Mouse (Mus musculus) adrenal gland, postnatal 14 days (tissue): Measurements from ENCODE around the gene Sh2d4b. TPM values are rescaled to one million over a fixed set of nuclear protein-coding genes. Genes with fewer than 3 reads are reported as not detected.

Experiments used
- DNase-seq: peaks from one replicate; pipeline ENCODE4 v3.0.0; 2021; ENCODE audit warnings: mixed read lengths
- long read RNA-seq, 2 experiments: library from polyadenylated mRNA; stranded (forward); transcript quantifications; one replicate each; pipeline ENCODE4 v2.0.0; 2021
- total RNA-seq: library from RNA; stranded (reverse); gene quantifications from 2 replicates; pipeline ENCODE4 v1.2.3, GENCODE M21; 2021

The Sh2d4b gene
- 1.4 and 3.0 TPM in 2 replicates for total RNA-seq
- long read RNA-seq, experiment 1, partial matches to known transcripts: 0 of 2 reads
- long read RNA-seq, experiment 1, other reads (novel, unspliced or antisense): 2 of 2 reads
- long read RNA-seq, experiment 2: 0 reads

DNA sequence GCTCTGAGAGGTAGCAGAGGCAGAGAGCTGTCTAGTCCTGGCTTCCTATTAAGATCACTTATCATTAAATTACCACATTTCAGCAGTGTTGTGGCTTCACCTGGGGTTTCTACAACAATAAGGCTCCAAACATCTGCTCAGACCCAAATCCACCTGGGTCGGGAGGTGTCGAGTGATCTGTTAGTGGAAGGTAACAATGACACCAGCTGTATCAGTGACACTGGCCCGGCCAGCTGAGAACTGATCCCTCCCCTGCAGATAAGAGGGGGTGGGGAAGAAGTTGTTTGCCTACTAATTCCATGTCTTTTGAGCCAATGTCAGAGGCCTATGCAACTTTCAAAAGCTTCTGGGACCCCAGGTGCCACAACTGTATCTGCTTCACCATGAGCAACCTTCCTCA lies at the start of gene Sh2d4b:
TSS of gene Sh2d4b (minus strand) at position 71 of the 400 bp plus-strand sequence.
- DNase-seq: no peak

DNA sequence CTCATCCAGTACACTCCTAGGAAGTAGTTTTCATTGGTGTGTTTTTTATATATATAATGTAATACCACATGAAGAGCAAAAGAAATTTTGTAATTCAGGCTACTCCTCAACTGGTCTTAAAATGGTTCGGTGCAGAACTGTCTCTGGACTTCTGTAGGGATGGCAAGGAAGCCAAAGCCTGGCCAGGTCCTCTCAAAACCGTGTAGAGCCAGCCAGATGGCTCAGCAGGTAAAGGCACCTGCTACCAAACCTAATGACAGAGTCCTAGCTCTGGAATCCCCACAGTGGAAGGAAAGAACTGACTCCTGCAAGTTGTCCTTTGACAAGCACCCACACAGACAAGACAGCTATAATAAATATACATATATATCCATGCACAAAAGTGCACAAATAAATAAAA lies 49.4 kb upstream of the Sh2d4b start:
- no peak for DNase-seq

DNA sequence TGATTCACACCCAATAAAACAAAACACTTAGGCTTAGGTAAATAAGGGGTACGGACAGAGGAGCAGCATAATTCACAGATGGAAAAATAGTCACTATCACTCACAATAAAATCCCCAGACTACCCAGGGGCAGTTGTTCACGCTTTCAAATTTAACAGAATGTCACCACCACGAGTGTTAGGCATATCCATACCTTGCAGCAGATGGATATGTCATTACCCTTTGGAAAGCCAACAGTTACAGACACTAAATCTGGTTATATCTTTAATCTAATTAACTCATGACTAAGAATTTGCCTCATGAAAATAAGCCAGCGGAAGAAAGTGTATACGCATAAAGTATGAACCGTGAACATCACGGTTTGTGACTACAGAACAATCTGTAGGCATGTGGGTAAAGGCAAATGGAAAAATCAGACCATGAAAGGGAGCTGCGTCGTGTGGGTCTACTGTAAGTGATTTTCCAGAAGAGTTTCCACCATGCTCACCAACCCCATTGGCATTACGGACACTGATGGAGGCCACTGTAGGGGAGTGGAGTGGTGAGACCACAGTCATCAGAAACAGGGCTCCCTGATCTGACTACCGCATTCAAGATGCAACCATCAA lies 45.4 kb upstream of the Sh2d4b start:
- no peak for DNase-seq

DNA sequence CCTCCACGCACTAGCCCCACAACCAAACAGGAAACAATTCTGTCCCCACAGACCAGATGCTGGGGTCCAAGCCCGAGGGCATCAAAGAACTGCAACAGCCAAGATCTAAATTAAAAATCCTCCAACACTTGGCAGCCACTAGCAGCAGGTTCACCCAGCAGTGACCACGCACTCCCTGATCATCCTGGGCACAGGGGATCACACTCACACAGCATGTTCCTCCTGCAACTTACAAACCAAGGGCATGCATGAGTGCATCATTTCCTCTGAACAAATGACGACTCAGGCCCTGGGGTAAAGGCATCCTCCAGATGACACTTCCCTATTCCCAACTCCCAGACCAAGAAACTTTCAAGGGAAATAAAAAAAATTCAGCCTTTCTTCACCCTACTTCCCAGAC lies 44.0 kb upstream of the Sh2d4b start:
- DNase-seq: no peak

DNA sequence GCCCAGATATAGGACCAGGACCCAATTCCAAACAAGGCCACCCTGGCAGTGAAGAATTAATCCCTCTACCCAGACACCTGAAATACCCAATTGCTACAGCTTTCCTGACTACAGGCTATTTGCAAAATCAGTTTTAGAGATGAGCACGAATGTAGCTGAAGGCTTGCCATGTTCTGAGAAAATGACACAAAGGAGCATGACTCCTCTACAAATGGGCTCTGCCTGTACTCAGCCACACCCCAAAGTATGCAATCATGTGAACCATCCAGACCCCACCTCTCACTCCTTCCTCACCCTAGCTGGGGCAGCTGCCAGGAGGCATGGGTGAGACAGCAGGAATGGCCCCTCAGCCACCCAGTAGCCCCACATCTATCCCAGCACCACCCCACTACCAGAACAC lies 42.4 kb upstream of the Sh2d4b start:
- DNase-seq: no peak

DNA sequence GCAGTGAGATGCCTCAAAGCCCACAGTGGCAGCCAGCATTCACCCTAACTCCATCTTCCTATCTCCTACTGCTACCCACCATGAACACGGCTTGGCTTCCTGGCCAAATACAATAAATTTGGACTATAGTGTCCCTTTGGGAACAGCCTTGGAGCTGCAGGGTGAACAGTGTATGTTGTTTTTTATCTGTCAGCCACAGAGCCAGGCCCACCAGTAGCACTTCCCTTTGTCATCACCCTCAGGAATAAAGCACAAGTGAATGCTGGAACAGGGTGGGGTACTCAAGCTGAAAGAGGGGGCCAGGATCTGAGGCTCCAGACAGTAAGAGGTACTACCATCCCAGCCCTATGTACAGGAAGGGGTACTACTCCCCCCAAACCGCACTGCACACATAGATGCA lies 42.0 kb upstream of the Sh2d4b start:
- DNase-seq: no peak

DNA sequence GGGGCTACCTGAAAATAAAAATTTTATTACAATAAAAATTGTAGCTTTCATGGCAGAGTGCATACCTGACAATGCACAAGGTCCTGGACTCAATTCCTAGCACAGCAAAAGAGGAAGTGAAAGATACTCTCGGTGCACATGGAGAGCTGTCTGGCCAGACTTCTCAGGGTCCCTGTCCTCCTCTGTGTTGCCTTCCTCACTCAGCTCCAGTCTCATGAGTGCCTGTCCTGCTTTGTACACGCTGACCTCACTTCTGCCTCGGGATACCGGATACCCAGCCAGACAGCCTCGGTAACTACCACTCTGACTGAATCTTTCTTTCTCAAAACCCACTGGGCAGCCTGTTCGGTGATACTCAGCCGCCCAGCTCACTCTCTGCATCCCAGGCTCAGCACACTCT lies 40.3 kb upstream of the Sh2d4b start:
- DNase-seq: no peak

DNA sequence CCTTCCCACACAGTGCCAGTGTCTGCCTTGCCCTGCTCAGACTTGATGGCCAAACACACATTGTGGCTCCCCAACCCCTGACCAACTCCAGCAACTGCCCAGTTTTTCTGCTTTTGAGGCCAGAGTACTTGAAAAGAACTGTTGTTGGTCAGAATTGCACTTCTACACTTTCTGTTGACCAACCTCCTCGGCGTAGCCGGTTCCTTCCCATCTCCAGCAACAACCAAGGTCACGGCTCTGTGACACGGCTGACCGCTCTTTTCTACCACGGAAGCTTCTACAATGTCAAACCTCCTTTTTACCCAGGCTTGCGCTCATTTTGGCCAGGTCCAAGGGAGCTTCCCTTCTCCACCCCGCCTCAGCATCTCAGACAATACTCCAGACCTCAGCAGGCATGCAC lies 39.2 kb upstream of the Sh2d4b start:
- no peak for DNase-seq

DNA sequence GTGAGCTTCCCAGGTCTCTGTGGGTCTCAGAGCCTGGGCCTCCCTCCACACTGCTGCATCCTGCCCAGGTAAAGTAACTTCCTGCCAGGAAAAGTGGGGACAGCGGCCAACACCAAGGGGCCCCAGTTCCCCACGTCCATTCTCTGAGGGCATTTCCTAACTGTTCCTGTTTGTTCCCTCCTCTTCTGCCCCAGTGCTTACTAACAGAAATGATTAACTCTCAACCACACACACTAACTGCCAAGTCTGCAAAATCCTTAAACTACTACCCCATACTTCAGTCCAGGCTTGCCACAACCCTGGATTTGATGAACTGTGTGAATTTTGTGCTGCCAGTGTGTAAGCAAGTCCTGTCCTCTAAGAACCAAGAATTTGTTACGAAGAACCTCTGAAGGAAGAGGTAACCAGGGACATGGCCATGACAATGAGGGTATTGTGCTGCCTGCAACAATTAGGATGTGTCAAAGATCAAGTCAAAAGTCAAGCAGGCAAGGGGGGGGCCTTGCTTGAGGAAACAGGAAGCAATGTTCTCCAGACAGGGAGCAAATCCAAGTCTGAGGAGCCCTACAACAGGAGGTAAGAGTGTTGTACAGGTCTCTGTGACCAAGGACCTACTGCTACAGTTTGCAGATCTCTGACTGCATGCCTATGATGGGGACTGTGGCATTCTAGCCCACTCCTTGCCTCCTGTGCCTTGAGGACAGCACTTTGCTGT lies 38.2 kb upstream of the Sh2d4b start:
- DNase-seq: no peak

DNA sequence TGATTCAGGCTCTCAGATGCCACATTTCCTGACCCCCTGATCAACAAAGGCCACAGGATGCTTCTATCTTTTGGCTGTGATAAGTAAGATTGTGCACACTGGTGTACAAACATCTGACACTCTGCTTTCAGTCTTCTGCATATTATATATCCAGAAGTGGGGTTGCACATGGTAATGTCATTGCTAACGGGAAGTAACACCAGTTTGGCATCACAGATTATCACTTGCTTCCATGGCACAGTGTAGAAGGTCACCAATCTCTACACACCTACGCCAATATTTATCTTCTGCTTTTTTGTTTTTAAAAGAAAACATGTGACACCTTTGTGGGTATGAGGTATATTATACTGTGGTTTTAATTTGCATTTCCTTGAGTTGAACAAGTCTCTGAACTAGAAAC lies 36.9 kb upstream of the Sh2d4b start:
- no peak for DNase-seq

DNA sequence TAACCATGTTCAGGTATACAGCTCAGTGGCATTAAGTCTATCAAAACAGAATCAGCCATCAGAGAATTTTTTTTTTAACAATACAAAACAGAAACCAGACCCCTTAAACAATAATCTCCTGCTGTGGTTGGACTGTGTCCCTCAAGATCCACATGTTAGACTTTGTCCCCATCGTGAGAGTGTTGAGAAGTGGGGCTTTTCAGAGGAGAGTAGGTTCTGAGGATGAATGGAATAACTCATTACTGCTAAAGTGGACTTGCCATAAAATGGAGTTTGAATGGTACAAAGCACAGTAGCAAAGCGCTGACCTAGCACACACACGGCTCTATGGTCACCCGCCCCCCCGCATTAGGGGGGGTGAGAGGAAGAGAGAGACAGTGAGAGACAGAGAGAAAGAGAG lies 35.8 kb upstream of the Sh2d4b start:
- no peak for DNase-seq

DNA sequence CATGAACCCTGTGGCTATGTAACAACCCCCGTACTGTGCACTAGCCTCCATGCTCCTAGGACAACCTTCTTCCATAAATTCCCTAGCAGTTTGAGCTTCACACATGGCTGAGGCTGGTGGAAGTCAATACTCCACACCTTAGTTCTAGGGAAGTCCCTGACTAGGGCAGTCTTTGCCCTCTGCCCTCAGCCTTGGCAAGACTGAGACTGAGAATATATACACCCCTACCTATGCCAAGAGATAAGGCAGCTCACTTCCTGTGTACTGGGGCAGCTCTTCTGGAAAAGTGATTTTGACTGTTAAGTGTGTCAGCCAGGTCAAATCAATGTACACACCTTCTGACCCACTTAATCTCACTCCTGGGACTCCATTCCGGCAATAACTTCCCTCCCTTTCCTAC lies 34.0 kb upstream of the Sh2d4b start:
- no peak for DNase-seq

DNA sequence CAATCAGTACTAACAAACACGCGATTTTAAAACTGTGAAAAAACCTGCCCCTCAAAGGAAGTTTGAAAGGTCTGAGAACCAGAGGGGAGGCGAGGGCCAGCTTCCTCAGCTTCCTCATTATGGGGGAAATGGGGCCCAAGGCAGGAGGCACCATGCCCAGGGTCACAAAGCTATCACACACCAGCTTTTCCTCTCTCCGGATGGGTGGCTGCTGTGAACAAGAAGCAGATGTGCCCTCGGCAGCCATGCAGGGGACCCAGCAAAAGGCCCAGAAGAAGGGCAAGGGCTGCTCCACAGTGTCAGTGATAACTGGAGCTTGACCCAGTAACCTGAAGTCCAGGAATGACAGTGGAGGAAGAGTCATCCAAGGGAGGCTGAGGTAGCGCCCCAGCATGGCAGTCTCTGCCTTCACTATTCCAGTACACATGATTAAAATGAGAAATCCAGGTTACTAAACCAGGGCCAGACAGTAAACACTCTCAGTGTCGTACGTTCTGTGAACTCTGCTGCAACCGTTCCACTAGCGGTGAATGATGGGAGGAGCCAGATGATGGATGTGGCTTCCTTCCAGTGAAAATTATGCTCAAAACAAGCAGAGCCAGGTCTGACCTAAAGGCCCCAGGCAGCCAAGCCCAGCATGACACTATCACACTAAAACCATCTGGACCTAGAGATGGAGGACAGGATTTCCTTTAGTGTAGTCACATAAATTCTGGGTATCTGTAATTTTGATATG lies 31.5 kb upstream of the Sh2d4b start:
- peak; percentile 52 for DNase-seq

DNA sequence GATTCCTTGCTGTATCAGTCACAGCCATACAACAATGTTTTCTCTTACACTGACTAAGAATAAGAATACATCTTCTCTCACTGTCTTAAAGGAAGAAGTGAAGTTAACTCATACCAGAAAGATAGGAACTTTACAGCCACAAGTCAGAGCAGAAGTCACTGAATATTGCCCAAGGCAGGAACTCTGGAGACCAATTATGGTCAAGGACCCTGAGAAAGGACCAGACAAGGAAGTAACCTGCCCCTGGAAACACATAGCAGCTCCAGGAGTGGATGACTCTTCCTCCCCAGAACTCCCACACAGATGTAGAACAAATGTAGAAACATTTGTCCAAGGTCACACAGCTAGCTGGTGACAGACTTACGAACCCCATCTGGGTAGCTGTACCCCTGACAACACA lies 28.2 kb upstream of the Sh2d4b start:
- no peak for DNase-seq

DNA sequence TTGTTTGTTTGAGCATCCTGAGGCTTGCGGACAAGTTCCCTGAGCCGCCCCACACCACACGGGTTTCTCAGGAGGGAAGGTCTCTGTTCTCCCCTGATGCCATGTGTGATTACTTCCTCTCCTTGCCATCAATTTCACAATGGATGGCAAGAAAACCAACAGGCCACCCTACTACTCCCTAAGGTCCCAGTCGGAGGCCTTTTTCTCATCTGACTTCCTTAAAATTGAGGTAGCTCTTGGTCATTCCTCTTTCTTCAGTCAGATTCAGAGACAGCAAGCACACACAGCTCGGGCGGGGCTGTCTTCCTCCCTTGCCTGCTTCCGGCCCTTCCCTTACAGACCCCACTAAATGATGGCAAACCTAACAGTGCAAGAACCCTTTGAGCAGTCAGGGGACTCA lies 26.5 kb upstream of the Sh2d4b start:
- no peak for DNase-seq

DNA sequence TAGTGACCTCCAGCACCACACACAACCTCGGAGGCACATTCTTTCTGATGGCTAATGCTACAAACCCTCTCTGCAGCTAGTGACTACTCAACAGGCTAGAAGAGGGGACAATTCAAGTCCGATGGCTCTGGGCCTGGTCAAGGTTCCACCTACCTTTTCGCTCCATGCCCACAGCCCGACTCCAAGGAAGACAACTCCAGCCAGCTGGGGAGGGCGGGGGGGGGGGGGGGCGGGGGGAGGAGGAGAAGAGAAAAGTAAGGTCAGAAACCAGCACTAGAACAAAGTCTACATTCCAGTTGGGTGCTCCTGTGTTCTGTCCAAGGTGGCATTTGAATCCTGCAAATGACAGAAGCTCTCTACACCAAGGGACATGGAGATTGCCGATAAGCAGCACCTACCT lies 25.4 kb upstream of the Sh2d4b start:
- no peak for DNase-seq

DNA sequence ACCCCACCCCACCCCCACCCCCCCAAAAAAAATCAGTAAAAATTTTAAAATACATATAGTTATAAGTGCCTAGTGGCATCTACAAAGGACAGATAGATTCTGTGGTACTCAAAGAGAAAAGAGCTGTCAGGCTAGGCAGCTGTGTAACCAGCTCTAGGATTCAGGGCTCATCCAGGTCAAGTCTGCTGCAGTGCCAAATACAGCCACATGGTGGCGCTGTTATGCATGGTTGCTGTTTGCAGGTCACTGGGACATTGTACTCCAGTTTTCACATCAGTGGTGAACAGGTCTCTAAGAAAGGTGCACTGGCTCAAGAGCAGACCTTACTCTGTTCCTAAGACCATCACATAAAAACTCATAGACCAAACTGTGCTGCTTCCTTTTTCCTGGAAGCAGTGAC lies 24.6 kb upstream of the Sh2d4b start:
- DNase-seq: peak; percentile 93

DNA sequence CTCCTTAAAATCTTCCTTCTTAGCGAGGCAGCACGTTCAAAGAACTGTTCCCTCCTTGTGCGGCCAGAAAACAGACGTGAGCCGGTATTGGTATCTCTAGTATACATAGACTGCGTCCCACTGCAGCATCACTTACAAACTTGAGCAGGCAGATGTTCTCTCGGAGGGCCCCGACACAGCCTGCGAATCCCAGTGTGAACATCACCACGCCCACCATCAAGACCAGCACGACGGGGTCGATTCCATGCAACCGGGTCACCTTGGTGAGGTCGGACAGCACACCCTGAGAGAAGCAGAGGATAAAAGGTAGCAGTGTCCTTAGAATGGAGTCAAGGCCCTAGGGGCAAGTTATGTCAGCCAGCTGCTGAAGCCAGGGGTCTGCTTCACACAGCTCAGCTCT lies 23.6 kb upstream of the Sh2d4b start:
- DNase-seq: no peak

DNA sequence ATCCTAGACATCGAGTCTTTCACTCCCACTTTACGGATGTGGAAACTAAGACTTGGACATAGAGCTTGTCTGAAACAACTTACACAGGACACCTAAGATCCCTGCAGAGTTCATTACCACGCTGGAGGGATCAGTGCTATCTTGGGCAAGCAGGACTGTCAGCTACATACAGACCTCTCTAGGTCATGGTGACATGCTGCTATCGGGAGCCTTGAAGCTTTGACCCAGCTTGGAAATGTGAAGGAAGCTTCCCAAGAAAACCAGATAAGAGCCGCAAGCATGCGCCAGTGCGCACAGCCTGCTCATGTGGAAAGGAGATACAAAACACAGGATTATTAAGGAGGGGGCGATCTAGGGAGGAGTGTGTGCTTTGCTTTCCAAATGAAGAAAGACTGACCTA lies 22.8 kb upstream of the Sh2d4b start:
- no peak for DNase-seq

DNA sequence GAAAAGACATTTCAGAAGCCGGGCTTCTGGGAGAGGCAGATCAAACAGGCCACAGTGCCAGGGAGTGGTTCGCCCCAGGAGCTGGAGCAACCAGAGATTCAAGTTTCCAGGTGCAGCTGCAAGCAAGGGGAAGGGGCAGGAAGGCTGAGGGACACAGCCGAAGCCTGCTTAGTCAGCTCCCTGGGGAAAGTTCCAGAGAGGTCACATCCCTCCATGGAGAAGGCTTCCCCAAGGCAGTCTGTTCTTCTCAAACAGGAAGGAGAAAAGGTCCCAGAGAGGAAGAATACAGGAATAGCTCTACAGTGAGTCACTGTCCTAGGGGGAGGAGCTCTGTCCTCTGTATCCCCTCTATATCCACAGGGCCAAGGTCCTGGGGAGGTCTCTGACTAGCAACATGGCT lies 21.6 kb upstream of the Sh2d4b start:
- DNase-seq: peak; percentile 65

DNA sequence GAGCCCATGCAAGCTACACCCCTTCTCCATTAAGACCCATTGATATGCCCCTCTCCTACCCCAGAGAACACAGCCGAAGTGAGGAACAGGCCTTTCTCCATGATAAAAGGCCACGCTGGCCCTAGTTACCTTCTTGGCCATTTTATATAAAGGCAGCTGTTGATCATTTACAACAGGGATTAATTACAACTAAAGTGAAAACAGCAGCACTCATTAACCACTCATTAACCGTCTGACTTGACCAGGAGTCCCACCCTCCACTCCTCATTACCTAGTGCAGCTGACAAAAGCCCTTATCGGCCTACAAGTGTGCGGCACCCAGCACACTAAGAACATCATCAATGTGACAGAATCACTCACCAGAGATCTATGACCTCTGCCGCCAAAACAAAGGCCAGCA lies 20.6 kb upstream of the Sh2d4b start:
- DNase-seq: no peak

DNA sequence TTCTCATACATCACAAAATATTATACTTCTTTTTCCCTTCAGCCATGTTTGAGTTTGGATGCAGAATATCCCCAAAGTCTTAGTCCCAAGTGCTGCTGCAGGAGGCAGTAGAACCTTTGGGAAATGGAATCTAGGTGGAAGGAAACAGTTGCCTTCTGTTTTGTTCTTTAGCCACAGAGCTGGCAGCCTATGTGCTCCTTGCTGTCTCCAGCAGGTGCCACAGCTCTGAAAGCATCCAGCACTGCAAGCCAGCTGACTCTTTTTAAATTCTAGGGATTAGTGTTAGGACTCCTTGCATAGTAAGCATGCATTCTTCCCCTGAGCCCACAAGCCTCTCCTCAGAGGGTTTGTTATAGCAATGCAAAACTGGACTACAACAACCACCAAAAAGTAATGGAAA lies 18.5 kb upstream of the Sh2d4b start:
- no peak for DNase-seq

DNA sequence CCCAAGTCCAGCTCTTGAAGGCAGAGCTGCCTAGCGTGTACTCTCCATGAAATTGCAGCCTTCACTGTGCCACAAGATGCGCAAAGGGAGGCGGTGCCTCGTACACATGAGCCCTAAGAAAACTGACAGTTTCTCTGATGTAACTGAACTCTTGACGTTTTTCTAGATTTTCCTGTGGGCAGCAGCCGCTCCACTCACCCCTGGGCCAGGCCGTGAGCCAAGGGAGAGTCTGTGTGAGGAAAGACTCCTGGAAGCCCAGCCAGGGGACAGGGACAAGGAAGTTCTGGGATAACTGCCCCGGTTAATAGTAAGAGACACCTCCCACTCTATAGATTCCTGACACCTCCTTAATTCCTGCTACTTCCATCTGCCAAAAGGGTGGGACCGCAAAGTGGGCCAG lies 15.7 kb upstream of the Sh2d4b start:
- DNase-seq: peak; percentile 54

DNA sequence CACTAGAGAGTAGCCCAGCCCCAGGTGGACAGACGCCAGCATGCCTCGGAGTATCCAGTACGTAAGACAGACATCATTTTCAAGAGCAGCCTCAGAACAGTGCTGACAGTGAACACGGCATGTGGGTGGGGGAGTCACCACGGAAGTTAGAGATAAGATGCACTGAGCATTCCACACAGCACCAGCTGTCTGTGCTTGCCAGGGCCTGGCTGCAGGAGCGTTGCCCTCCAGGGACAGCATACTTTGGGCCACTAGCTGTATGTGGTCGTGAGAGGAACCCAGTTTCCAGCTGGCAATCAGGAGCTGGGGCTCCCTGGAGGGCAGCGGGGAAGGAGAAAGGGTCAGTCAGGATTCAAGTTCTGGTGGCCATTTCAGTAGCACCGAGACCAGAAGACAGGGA lies 13.7 kb upstream of the Sh2d4b start:
- DNase-seq: peak; percentile 49
